Mouse (Mus musculus) midbrain, embryonic 12.5 days (tissue): Measurements from ENCODE around the gene Zfhx3. TPM values are rescaled to one million over a fixed set of nuclear protein-coding genes. Genes with fewer than 3 reads are reported as not detected.

Experiments
- ATAC-seq: fragments of 200-750 bp; cut with Nextera tagmentation; 2 replicates; pipeline ENCODE4 v1.8.0; 2017; ENCODE audit warnings: low read depth, moderate TSS enrichment, moderate library complexity; ENCODE audit not compliant: low FRiP score
- H3K27ac ChIP-seq: fragments of 300-500 bp; sonication (generic); replicated peaks from 2 replicates; pipeline ENCODE4 v1.5.1; 2016; ENCODE audit warnings: mild to moderate bottlenecking
- H3K27me3 ChIP-seq: fragments of 300-500 bp; sonication (generic); 2 replicates; pipeline ENCODE4 v1.6.1; 2016; ENCODE audit warnings: mild to moderate bottlenecking
- H3K36me3 ChIP-seq: fragments of 300-500 bp; sonication (generic); 2 replicates; pipeline ENCODE4 v1.6.1; 2016
- H3K4me1 ChIP-seq: fragments of 300-500 bp; sonication (generic); 2 replicates; pipeline ENCODE4 v1.6.1; 2016
- H3K4me2 ChIP-seq: fragments of 300-500 bp; sonication (generic); replicated peaks from 2 replicates; pipeline ENCODE4 v1.6.1; 2016; ENCODE audit warnings: mild to moderate bottlenecking, moderate library complexity
- H3K4me3 ChIP-seq: fragments of 300-500 bp; sonication (generic); 2 replicates; pipeline ENCODE4 v1.5.1; 2016; ENCODE audit warnings: mild to moderate bottlenecking
- H3K9ac ChIP-seq: fragments of 300-500 bp; sonication (generic); replicated peaks from 2 replicates; pipeline ENCODE4 v1.6.1; 2016; ENCODE audit warnings: mild to moderate bottlenecking, moderate library complexity
- H3K9me3 ChIP-seq: fragments of 300-500 bp; sonication (generic); 2 replicates; pipeline ENCODE4 v1.6.1; 2016; ENCODE audit warnings: mild to moderate bottlenecking
- WGBS: fragments of 180-500 bp; shearing (Covaris S2); methylation state at CpG from one replicate; pipeline ENCODE4 v1.1.7; 2016; 5-methylcytosine and 5-hydroxymethylcytosine counted together
- polyA plus RNA-seq: library from polyadenylated mRNA; unstranded; fragments of >200 nt; fragmentation: Nextera tagmentation; extraction: Ambion mirVana; gene quantifications from 2 replicates; pipeline ENCODE4 v1.2.1, GENCODE M21; 2016

Zfhx3 gene
- polyA plus RNA-seq, 1 experiment from 2014 or later: 48.9 TPM

- H3K4me3 ChIP-seq: no peak overlapping the region
- peaks cover 2% of the 10 kb centered on the region; the same call in 1 of the 2 replicates for H3K27me3 ChIP-seq
- no peak for ATAC-seq
- peaks cover 13% of the 10 kb centered on the region for H3K4me1 ChIP-seq
- no peak overlapping the region for H3K27ac ChIP-seq
- no peak overlapping the region for H3K9ac ChIP-seq
- no peaks in the 10 kb centered on the region for H3K9me3 ChIP-seq
- no peak overlapping the region for H3K4me2 ChIP-seq
- H3K36me3 ChIP-seq: no peaks in the 10 kb centered on the region
- 49% methylated on average over 2 of the region's 2 CpGs for WGBS
Measured at GRCm38 (mm10) chr8:108613280-108613679, 670.8 kb downstream of the Zfhx3 start.

- ATAC-seq: no peak
- Histone ChIP-seq H3K27me3 (peaks cover 4% of the 10 kb centered on the region; the same call in 1 of the 2 replicates), H3K4me2 (no peak overlapping the region), H3K9ac (no peak overlapping the region), H3K9me3 (no peaks in the 10 kb centered on the region), H3K4me3 (no peak overlapping the region), H3K4me1 (no peaks in the 10 kb centered on the region), H3K27ac (no peak overlapping the region), H3K36me3 (no peaks in the 10 kb centered on the region)
- 32% methylated on average over 7 of the region's 7 CpGs for WGBS
Measured at GRCm38 (mm10) chr8:108621296-108621695, 678.9 kb downstream of the Zfhx3 start.

GRCm38 (mm10) chr8:108623660-108624059 lies 681.2 kb downstream of the Zfhx3 start:
- ATAC-seq: no peak
- H3K4me1 ChIP-seq: no peaks in the 10 kb centered on the region
- no peaks in the 10 kb centered on the region for H3K9me3 ChIP-seq
- no peaks in the 10 kb centered on the region for H3K36me3 ChIP-seq
- whole genome bisulfite sequencing: 63% methylated on average over 5 of the region's 5 CpGs
- peaks cover 4% of the 10 kb centered on the region; the same call in 1 of the 2 replicates for H3K27me3 ChIP-seq
- H3K4me3 ChIP-seq: no peak overlapping the region
- H3K4me2 ChIP-seq: no peak overlapping the region
- H3K9ac ChIP-seq: no peak overlapping the region
- no peak overlapping the region for H3K27ac ChIP-seq

DNA sequence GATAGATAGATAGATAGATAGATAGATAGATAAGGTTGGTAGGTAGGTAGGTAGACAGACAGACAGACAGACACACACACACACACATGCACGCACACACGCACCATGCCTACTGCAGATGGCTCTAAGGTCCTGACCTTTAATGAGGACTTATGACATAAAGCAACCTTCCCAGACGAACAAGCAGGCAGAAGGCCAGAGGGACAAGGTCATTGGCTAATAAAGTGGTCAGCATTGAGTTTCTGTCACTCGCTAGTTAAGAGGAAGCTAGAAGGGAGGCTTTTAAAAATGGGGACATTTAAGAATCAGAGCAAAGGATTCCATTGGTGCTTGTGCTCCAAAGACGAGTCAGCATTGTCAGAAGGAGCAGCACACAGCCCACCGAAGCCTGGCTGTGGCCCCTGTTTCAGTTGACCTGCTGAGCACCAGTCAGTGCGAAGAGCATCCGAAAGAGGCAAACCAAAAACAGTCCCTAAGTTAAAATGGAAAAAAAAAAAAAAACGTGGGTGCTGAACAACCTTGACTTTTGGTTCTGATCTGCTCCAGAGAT lies 683.2 kb downstream of the Zfhx3 start:
- no peak for ATAC-seq
- Histone ChIP-seq H3K27me3 (peaks cover 4% of the 10 kb centered on the region; the same call in 1 of the 2 replicates), H3K9me3 (no peaks in the 10 kb centered on the region), H3K4me2 (no peak overlapping the region), H3K4me1 (no peaks in the 10 kb centered on the region), H3K27ac (no peak overlapping the region), H3K36me3 (no peaks in the 10 kb centered on the region), H3K9ac (no peak overlapping the region), H3K4me3 (no peak overlapping the region)
- WGBS: 75% methylated on average over 9 of the region's 9 CpGs

DNA sequence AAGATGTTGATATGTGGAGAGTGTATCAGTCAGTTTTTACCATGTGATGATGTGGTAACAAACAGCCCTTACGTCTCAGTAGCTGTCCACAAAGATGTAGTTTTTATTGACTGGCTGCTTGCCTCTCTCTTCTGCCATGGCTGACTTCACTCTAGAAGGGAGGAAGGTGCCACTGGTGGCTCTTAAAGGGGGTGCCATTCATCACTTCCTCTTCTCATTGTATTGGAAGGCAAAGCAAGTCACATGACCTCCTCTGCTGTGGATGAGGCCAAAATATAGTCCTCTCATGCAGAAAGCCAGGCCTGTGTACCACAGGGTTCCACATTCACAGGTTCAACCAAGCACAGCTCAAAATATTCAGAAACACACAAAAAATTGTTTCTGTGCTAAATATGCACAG lies 688.6 kb downstream of the Zfhx3 start:
- no peak for ATAC-seq
- no peaks in the 10 kb centered on the region for H3K9me3 ChIP-seq
- no peak overlapping the region for H3K27ac ChIP-seq
- no peak overlapping the region for H3K9ac ChIP-seq
- H3K4me1 ChIP-seq: no peaks in the 10 kb centered on the region
- no peaks in the 10 kb centered on the region for H3K36me3 ChIP-seq
- no peak overlapping the region for H3K4me3 ChIP-seq
- no peak overlapping the region for H3K4me2 ChIP-seq
- WGBS: 100% methylated on average over 1 of the region's 1 CpGs
- H3K27me3 ChIP-seq: no peaks in the 10 kb centered on the region

DNA sequence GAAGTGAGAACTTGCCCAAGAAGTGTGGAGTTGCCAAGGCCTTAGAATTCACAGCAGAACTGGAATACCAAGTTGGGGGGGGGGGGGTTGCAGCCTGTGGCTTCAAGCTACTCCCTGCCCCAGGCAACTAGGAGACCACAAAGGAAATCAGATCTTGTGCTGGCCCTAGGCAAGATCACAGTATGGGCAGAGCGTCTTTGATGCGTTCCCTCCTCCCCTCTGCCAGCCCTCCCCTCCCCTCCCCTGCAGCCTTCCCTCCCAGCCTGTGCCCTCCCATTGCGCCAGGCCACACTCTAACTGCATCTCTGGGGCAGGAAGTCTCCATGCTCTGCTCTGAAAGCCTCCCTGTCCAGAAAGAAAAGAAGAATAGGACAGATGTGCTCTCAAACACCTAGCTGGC lies 691.8 kb downstream of the Zfhx3 start:
- H3K4me3 ChIP-seq: no peak overlapping the region
- no peak overlapping the region for H3K27ac ChIP-seq
- H3K4me2 ChIP-seq: no peak overlapping the region
- no peaks in the 10 kb centered on the region for H3K27me3 ChIP-seq
- H3K36me3 ChIP-seq: no peaks in the 10 kb centered on the region
- no peaks in the 10 kb centered on the region for H3K9me3 ChIP-seq
- no peaks in the 10 kb centered on the region for H3K4me1 ChIP-seq
- ATAC-seq: no peak
- 40% methylated on average over 3 of the region's 3 CpGs for WGBS
- no peak overlapping the region for H3K9ac ChIP-seq

DNA sequence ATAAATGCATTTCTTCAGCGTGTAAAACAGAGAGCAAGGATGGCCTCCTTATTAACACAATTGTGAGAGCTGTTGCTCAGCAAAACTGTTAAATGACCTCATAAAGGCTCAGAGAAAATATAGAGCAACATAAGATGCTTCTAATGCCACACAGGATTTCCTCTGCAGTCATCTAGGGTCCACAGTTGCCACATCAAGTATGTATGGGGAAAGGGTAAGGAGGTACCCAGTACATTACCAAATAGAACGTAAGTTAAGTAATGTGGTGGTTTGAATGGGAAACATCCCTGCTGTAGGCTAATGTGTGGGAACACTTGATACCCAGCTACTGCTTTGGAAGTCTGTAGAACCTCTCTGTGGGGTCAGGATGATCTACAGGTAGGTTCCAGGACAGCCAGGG lies 695.4 kb downstream of the Zfhx3 start:
- no peak overlapping the region for H3K4me2 ChIP-seq
- 0 out of 2 replicates have a peak, but pooled peaks cover 4% of the 10 kb centered on the region for H3K27me3 ChIP-seq
- no peaks in the 10 kb centered on the region for H3K9me3 ChIP-seq
- no peak overlapping the region for H3K27ac ChIP-seq
- H3K4me1 ChIP-seq: no peaks in the 10 kb centered on the region
- H3K4me3 ChIP-seq: no peak overlapping the region
- no peaks in the 10 kb centered on the region for H3K36me3 ChIP-seq
- ATAC-seq: no peak
- 97% methylated on average over 2 of the region's 2 CpGs for WGBS
- no peak overlapping the region for H3K9ac ChIP-seq

DNA sequence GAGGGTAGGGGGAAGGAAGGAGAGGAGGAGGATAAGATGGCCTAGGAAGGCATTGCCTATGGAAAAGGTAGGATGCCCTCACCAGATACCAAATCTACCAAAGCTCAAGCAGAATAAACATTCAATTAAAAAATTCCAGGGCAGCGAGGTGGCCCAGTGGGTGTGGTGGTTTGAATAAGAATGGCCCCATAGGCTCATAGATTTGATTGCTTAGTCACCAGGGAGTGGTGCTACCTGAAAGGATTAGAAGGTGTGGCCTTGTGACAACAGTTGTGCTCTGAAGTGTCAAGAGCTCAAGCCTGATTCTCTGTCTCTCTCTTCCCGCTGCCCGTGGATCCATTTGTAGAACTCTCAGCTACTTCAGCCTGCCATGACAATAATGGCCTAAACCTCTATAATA lies 703.2 kb downstream of the Zfhx3 start:
- Histone ChIP-seq H3K4me1 (no peaks in the 10 kb centered on the region), H3K9ac (no peak overlapping the region), H3K27me3 (0 out of 2 replicates have a peak, but pooled peaks cover 4% of the 10 kb centered on the region), H3K27ac (no peak overlapping the region), H3K4me3 (no peak overlapping the region), H3K9me3 (no peaks in the 10 kb centered on the region), H3K36me3 (no peaks in the 10 kb centered on the region), H3K4me2 (no peak overlapping the region)
- 78% methylated on average over 3 of the region's 3 CpGs for WGBS
- no peak for ATAC-seq

GRCm38 (mm10) chr8:108647556-108647955 lies 705.1 kb downstream of the Zfhx3 start:
- Histone ChIP-seq H3K27me3 (no peaks in the 10 kb centered on the region), H3K4me3 (no peak overlapping the region), H3K4me1 (no peaks in the 10 kb centered on the region), H3K4me2 (no peak overlapping the region), H3K9ac (no peak overlapping the region), H3K9me3 (no peaks in the 10 kb centered on the region), H3K36me3 (no peaks in the 10 kb centered on the region), H3K27ac (no peak overlapping the region)
- no peak for ATAC-seq
- 56% methylated on average over 8 of the region's 8 CpGs for WGBS

DNA sequence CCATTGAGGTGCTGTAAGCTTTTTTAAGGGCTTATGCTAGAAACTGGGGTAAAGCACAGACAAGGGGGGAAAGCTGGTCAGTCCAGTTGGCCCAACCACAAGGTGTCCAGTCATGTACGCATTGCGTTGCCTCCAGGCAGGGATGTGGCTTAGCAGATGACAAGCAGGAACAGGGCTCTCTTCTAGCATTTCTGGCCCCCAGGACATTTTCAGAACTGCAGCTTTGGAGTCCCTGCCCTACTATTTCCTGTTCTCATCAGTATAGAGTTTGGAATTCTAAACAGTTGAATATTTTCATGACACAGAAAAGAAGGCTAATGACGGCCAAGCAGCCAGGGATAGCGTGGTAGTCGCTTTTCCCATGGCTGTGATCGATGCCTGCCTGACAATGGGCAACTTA lies 706.5 kb downstream of the Zfhx3 start:
- Histone ChIP-seq H3K36me3 (no peaks in the 10 kb centered on the region), H3K4me2 (no peak overlapping the region), H3K9me3 (no peaks in the 10 kb centered on the region), H3K9ac (no peak overlapping the region), H3K4me1 (no peaks in the 10 kb centered on the region), H3K27ac (no peak overlapping the region), H3K4me3 (no peak overlapping the region), H3K27me3 (no peaks in the 10 kb centered on the region)
- WGBS: 93% methylated on average over 6 of the region's 6 CpGs
- ATAC-seq: no peak

DNA sequence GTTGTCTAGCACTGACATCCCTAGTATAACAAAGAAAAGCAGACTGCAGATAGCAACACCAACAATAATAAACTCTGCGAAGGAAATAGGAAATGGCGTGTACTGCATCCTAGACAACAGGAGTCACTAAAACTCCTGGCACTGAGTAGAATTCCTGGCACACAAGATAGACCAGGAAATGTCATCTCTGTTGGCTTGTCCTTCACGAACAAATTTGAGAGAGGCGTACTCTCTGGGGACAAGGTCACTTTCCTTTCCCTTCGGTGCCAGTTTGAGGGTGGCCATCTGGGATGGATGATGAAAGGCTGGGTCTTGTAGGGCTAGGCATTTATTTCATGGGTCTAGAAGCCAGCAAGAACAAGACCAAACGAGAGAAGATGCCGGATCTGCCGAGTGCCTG lies 708.4 kb downstream of the Zfhx3 start:
- no peaks in the 10 kb centered on the region for H3K9me3 ChIP-seq
- no peak overlapping the region for H3K27ac ChIP-seq
- H3K4me2 ChIP-seq: no peak overlapping the region
- no peaks in the 10 kb centered on the region for H3K27me3 ChIP-seq
- H3K4me3 ChIP-seq: no peak overlapping the region
- 92% methylated on average over 8 of the region's 8 CpGs for WGBS
- no peaks in the 10 kb centered on the region for H3K4me1 ChIP-seq
- no peak overlapping the region for H3K9ac ChIP-seq
- ATAC-seq: no peak
- no peaks in the 10 kb centered on the region for H3K36me3 ChIP-seq

GRCm38 (mm10) chr8:108661486-108662093 lies 719.1 kb downstream of the Zfhx3 start:
- H3K36me3 ChIP-seq: no peaks in the 10 kb centered on the region
- no peak for ATAC-seq
- 55% methylated on average over 5 of the region's 5 CpGs for WGBS

DNA sequence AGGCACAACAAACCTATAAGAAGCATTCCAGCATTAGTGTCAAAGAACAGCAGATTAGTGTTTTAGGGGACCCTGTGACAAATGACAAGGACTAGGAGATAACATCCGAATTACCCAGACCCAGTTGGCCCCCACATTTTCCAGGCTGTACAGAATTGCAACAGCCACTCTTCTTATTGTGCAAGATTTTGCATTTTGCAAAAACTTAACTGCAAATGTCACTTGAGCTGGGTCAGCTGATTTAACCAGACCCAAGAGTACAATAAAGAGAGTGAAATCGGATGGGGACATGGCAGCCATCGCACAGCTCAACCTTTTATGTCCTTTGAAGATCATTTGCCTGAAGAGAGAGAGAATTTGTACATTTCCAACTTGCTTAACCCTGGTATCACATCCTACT lies 720.3 kb downstream of the Zfhx3 start:
- Histone ChIP-seq H3K27me3 (no peaks in the 10 kb centered on the region), H3K4me2 (no peak overlapping the region), H3K4me1 (no peaks in the 10 kb centered on the region), H3K9ac (no peak overlapping the region), H3K9me3 (no peaks in the 10 kb centered on the region), H3K36me3 (no peaks in the 10 kb centered on the region), H3K27ac (no peak overlapping the region), H3K4me3 (no peak overlapping the region)
- WGBS: 86% methylated on average over 3 of the region's 3 CpGs
- no peak for ATAC-seq

More at GRCm38 (mm10) chr8:108661486-108662093, 719.1 kb downstream of the Zfhx3 start:
- Histone ChIP-seq H3K27ac (no peak overlapping the region), H3K4me3 (no peak overlapping the region), H3K4me2 (no peak overlapping the region), H3K9me3 (no peaks in the 10 kb centered on the region), H3K27me3 (no peaks in the 10 kb centered on the region), H3K9ac (no peak overlapping the region), H3K4me1 (no peaks in the 10 kb centered on the region)
